In the genomic region with DNA sequence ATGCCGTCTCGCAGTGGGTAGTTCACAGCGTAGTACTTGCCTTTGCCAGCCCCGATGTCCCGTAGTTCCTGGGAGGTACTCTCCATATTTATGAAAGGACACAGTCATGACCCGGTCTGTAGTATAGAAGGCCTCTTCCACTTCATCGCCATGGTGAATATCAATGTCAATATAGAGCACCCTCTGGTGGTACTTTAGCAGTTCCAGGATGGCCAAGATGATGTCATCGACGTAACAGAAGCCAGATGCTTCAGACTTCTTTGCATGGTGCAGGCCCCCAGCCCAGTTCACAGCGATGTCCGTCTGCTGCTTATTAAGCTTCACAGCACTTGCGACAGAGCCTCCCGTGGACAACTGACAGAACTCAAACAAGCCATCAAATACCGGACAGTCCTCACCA, we compare ENCODE assay signal across 8 mouse cellular contexts.
DNase-seq lines count a peak whose midpoint lies in the region; ATAC-seq and TF ChIP-seq lines count a peak whose summit lies in the region.
"Not testable (repeated sequence)": the region's sequence is repeated elsewhere in the genome, so short reads cannot be mapped to it uniquely, and the experiment has no call there.

No protein-coding gene starts in this region.

- ATAC-seq in embryonic facial prominence, embryonic 11.5 days (replicated peaks; ENCODE audit: insufficient number of reproducible peaks, low FRiP score, low TSS enrichment, low read depth), result 0 out of 2 replicates have a peak, but pooled peaks have one; percentile 39
- peak; percentile 58; the same call in 1 of the 2 replicates for ATAC-seq in heart, postnatal 0 days (ENCODE audit: insufficient read depth, low read depth)
- ATAC-seq in kidney, postnatal 0 days (replicated peaks; ENCODE audit: low FRiP score, low read depth); liver, postnatal 0 days; midbrain, postnatal 0 days (ENCODE audit: low FRiP score): not testable (repeated sequence)

- not testable (repeated sequence) for H3K4me2 ChIP-seq in CH12.LX (ENCODE audit: insufficient read depth, low read depth, poor library complexity, severe bottlenecking); embryonic facial prominence, embryonic 11.5 days (ENCODE audit: low read depth, low read length); heart, postnatal 0 days (ENCODE audit: low read depth, low read length); kidney, postnatal 0 days (ENCODE audit: low read length); liver, postnatal 0 days (ENCODE audit: low read depth, low read length); midbrain, postnatal 0 days (ENCODE audit: low read depth, low read length, poor library complexity, severe bottlenecking)

- H3K79me2 ChIP-seq in CH12.LX (replicated peaks; ENCODE audit: control insufficient read depth, extremely low read depth, insufficient read depth, poor library complexity, severe bottlenecking), result not testable (repeated sequence)

- 85% methylated on average over 14 of the region's 14 CpGs for WGBS in embryonic facial prominence, embryonic 11.5 days
- WGBS in heart, postnatal 0 days, result 80% methylated on average over 14 of the region's 14 CpGs
- 93% methylated on average over 14 of the region's 14 CpGs for WGBS in kidney, postnatal 0 days
- 84% methylated on average over 14 of the region's 14 CpGs for WGBS in liver, postnatal 0 days (ENCODE audit: insufficient replicate concordance)
- 91% methylated on average over 14 of the region's 14 CpGs for WGBS in midbrain, postnatal 0 days

- not testable (repeated sequence) for H3K36me3 ChIP-seq in CH12.LX (replicated peaks in 1 of 2; ENCODE audit: control insufficient read depth in 1 of 2, insufficient read depth in 1 of 2, low read length in 1 of 2); embryonic facial prominence, embryonic 11.5 days (replicated peaks; ENCODE audit: control insufficient read depth, insufficient read depth, low read depth, low read length); heart, postnatal 0 days (replicated peaks; ENCODE audit: control insufficient read depth, insufficient read depth, low read length); kidney, postnatal 0 days (ENCODE audit: insufficient read depth, low read length); liver, postnatal 0 days (replicated peaks; ENCODE audit: insufficient read depth, low read length); midbrain, postnatal 0 days (ENCODE audit: insufficient read depth, low read length)

- TF ChIP-seq CTCF in CH12.LX (conservative IDR thresholded peaks at IDR 0.05 in 1 of 2, IDR thresholded peaks at IDR 0.05 in 1 of 2; ENCODE audit: low read depth in 2 of 2, low read length in 2 of 2), result peak in 1 of 2 experiments; percentile 52; a peak in 2 of 4 replicates
- peak; percentile 23 for TF ChIP-seq CTCF in heart, postnatal 0 days (IDR thresholded peaks at IDR 0.05; ENCODE audit: low read depth)
- TF ChIP-seq CTCF in kidney, postnatal 0 days (IDR thresholded peaks at IDR 0.05; ENCODE audit: low read depth), result peak; percentile 37; the same call in 1 of the 2 replicates
- TF ChIP-seq CTCF in liver, postnatal 0 days (IDR thresholded peaks at IDR 0.05; ENCODE audit: low read depth), result peak; percentile 31
- TF ChIP-seq CTCF in midbrain, postnatal 0 days (IDR thresholded peaks at IDR 0.05), result peak; percentile 42

- TF ChIP-seq POLR2A in CH12.LX (IDR thresholded peaks at IDR 0.05; ENCODE audit: low read depth, low read length), result not testable (repeated sequence)

- DNase-seq in 3T3-L1 (ENCODE audit: low read depth, low spot score) (peak; percentile 4), CH12.LX (ENCODE audit: extremely low read depth) (peak; percentile 28)
- DNase-seq in brain, adult 2 months (ENCODE audit: low read depth, low spot score), result peak; percentile 55
- peak; percentile 39 for DNase-seq in embryonic facial prominence, embryonic 11.5 days (ENCODE audit: low spot score)
- peak; percentile 23 for DNase-seq in heart, postnatal 0 days (ENCODE audit: low spot score)
- not testable (repeated sequence) for DNase-seq in kidney, postnatal 0 days (ENCODE audit: low spot score); liver, postnatal 0 days
- peak; percentile 54 for DNase-seq in midbrain, postnatal 0 days (ENCODE audit: low spot score)

- not testable (repeated sequence) for H3K27me3 ChIP-seq in CH12.LX (replicated peaks); embryonic facial prominence, embryonic 11.5 days (ENCODE audit: control insufficient read depth, insufficient read depth, low read length); heart, postnatal 0 days (ENCODE audit: control insufficient read depth, insufficient read depth, low read length); kidney, postnatal 0 days (ENCODE audit: insufficient read depth, low read length); liver, postnatal 0 days (ENCODE audit: insufficient read depth, low read length); midbrain, postnatal 0 days (ENCODE audit: insufficient read depth, low read length)

- in situ Hi-C loops in CH12.LX (cut with MboI; ENCODE audit: low pct_ligation_motif_present, low pct_unique_long_range_greater_than_20kb, low sequenced_read_pairs), result not testable (repeated sequence)

- not testable (repeated sequence) for H3K27ac ChIP-seq in CH12.LX (ENCODE audit: insufficient read depth, low read depth); embryonic facial prominence, embryonic 11.5 days (replicated peaks; ENCODE audit: low read depth, low read length); heart, postnatal 0 days (ENCODE audit: low read depth); kidney, postnatal 0 days; liver, postnatal 0 days (ENCODE audit: low read depth); midbrain, postnatal 0 days (ENCODE audit: low read depth, low read length)

- H3K9ac ChIP-seq in CH12.LX (ENCODE audit: insufficient read depth, low read depth); embryonic facial prominence, embryonic 11.5 days (replicated peaks; ENCODE audit: low read length); heart, postnatal 0 days (replicated peaks; ENCODE audit: low read depth, low read length); kidney, postnatal 0 days (ENCODE audit: low read depth, low read length); liver, postnatal 0 days (replicated peaks); midbrain, postnatal 0 days (replicated peaks; ENCODE audit: low read length, poor library complexity, severe bottlenecking): not testable (repeated sequence)

- H3K9me3 ChIP-seq in CH12.LX (replicated peaks; ENCODE audit: low read length); embryonic facial prominence, embryonic 11.5 days (replicated peaks; ENCODE audit: control insufficient read depth, low read length); heart, postnatal 0 days (replicated peaks; ENCODE audit: control insufficient read depth, low read length); kidney, postnatal 0 days (replicated peaks; ENCODE audit: low read length); liver, postnatal 0 days (ENCODE audit: low read length); midbrain, postnatal 0 days (ENCODE audit: low read length): not testable (repeated sequence)

- dilution Hi-C loops in CH12.LX (cut with MboI; ENCODE audit: extremely low pct_ligation_motif_present, extremely low pct_unique_long_range_greater_than_20kb, low sequenced_read_pairs), result not testable (repeated sequence)

- H3K4me3 ChIP-seq in CH12.LX (replicated peaks in 1 of 3; ENCODE audit: low read depth in 2 of 3, low read length in 2 of 3, poor library complexity in 1 of 3); embryonic facial prominence, embryonic 11.5 days (ENCODE audit: low read depth, low read length); heart, postnatal 0 days (ENCODE audit: low read depth, low read length); kidney, postnatal 0 days (replicated peaks; ENCODE audit: low read depth, low read length); liver, postnatal 0 days (ENCODE audit: low read depth, low read length); midbrain, postnatal 0 days (ENCODE audit: low read depth, low read length): not testable (repeated sequence)

- TF ChIP-seq EP300 in CH12.LX (IDR thresholded peaks at IDR 0.05; ENCODE audit: low read length); heart, postnatal 0 days (IDR thresholded peaks at IDR 0.05; ENCODE audit: low read depth); liver, postnatal 0 days (IDR thresholded peaks at IDR 0.05; ENCODE audit: low read depth): not testable (repeated sequence)

- TF ChIP-seq RAD21 in CH12.LX (IDR thresholded peaks at IDR 0.05; ENCODE audit: low read depth, low read length), result peak; percentile 37

- not testable (repeated sequence) for H3K4me1 ChIP-seq in CH12.LX (ENCODE audit: control insufficient read depth in 1 of 2, insufficient read depth in 2 of 2); embryonic facial prominence, embryonic 11.5 days (ENCODE audit: control insufficient read depth, insufficient read depth, low read length); heart, postnatal 0 days (ENCODE audit: control insufficient read depth, insufficient read depth); kidney, postnatal 0 days (replicated peaks; ENCODE audit: insufficient read depth, low read length); liver, postnatal 0 days (ENCODE audit: insufficient read depth); midbrain, postnatal 0 days (ENCODE audit: insufficient read depth, low read length)

TF ChIP-seq in CH12.LX, 34 proteins besides CTCF, POLR2A, EP300 and RAD21:
- TF ChIP-seq SMC3 (IDR thresholded peaks at IDR 0.05; ENCODE audit: low read depth, low read length) (peak; percentile 42), JUN (IDR thresholded peaks at IDR 0.05; ENCODE audit: insufficient read depth, low read depth, low read length) (peak; percentile 26; the same call in 1 of the 2 replicates), JUND (conservative IDR thresholded peaks at IDR 0.05; ENCODE audit: low read depth, low read length) (peak; percentile 49; the same call in 1 of the 2 replicates)
